Mouse (Mus musculus): ENCODE data around the gene Grin2c.

Gene Grin2c

GRCm38 (mm10) chr11:115229021-115229930 is 37.8 kb downstream of the Grin2c start:
- no peak for DNase-seq

DNA sequence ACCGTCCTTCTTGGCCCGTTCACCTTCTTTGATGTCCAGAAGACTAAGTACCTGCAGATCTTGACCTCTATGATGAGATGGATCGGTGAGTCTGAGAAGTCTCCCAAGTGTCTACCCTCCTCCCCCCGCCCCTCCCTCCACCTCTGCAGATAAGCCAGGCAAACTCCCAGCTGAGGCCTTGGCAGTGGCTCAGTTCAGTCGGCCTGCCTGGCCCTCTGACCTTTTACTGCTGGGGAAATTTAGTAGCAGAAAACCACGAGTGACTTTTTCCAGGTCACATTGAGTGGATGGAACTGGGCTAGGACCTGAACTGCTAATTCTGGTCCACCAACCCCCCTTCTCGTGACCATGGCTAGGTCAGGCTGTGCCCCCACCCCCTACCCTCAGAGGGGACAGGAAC is 38.6 kb downstream of the Grin2c start:
- no peak for DNase-seq

DNA sequence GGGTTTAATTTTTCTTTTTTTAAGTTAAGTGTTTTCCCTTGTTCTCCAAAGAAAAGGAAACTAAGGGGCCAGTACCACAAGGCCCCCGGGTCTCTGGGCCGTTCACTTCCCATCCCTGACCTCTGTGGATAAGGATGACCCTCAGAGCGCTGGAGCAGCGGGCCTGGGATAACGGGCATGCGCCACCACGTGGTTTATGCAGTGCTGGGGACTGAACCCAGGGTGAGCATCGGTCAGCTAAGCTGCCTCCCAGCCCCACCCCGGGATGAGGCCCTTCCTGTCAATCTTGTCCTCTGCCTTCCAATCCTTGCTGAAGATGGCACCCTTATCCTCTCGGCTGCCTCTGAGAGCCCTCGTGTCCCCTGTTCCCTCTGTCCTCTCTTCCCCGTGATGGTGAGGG is 39.4 kb downstream of the Grin2c start:
- no peak for DNase-seq

GRCm38 (mm10) chr11:115226811-115227491 is 40.1 kb downstream of the Grin2c start:
- DNase-seq: no peak

DNA sequence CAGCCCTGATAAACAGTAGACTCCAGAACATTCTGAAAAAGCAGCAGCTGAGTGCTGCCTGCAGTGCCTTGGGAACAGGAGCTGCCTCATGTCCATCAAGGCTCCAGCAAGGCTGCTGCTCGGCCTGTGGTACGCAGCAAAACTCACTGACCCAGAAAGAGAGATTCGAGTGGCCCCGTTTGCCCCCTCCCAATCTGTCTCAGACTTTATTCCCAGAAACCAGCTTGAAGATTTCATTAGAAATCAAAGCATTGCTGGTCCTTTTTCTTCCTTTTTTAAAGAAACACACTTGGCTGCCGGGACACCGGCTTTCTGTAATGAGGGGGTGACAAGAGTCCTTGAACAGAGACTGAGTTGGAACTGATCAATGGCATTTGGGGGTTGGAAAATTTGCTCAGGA is 41.7 kb downstream of the Grin2c start:
- no peak for DNase-seq

DNA sequence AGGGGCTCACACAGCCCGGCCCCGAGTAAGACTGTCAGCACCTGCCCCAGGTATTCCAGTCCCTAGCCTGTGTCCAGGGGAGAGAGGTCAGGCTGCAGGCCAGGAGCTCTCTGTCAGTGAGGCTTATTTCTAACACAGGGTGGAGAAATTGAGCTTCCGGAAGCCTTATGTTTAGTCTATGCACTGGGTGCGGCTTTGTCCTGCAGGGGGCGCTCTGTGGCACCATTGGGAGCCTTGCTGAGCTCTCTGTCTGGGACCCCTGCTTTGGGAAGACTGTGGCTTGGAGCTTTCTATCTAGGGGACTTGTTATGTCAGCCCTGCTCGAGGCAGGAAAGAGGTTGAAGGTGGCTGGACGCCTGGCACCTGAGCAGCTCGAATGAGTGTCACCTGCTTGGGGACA is 42.2 kb downstream of the Grin2c start:
- peak; percentile 83 for DNase-seq

GRCm38 (mm10) chr11:115223877-115224276 is 43.2 kb downstream of the Grin2c start:
- DNase-seq: no peak

- no peak for DNase-seq
These were observed 43.6 kb downstream of the Grin2c start for GRCm38 (mm10) chr11:115223451-115223850.

DNA sequence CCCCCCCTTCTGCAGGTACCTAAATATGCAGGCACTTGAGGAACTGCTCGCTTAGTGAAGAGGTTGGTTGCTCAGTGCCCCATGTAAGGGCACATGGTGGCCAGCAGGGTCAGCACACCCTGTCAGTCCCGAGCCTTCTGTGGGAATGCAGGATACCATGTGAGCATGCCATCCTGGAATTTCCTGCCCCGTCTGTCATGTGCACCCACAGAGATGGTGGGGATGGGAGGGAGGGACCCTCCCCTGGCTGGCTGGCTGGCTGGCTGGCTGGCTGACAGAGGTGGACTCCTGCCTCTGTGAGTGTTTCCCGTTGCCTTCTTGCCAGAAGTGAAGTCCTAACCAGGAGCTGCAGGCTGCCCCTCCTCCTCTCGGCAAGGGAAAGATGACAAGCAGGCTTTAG is 44.5 kb downstream of the Grin2c start:
- no peak for DNase-seq

- DNase-seq: peak; percentile 30
These were observed 45.0 kb downstream of the Grin2c start for GRCm38 (mm10) chr11:115222077-115222476.

- no peak for DNase-seq
These were observed 47.4 kb downstream of the Grin2c start for GRCm38 (mm10) chr11:115219685-115220084.

GRCm38 (mm10) chr11:115219263-115219662 is 47.8 kb downstream of the Grin2c start:
- no peak for DNase-seq

DNA sequence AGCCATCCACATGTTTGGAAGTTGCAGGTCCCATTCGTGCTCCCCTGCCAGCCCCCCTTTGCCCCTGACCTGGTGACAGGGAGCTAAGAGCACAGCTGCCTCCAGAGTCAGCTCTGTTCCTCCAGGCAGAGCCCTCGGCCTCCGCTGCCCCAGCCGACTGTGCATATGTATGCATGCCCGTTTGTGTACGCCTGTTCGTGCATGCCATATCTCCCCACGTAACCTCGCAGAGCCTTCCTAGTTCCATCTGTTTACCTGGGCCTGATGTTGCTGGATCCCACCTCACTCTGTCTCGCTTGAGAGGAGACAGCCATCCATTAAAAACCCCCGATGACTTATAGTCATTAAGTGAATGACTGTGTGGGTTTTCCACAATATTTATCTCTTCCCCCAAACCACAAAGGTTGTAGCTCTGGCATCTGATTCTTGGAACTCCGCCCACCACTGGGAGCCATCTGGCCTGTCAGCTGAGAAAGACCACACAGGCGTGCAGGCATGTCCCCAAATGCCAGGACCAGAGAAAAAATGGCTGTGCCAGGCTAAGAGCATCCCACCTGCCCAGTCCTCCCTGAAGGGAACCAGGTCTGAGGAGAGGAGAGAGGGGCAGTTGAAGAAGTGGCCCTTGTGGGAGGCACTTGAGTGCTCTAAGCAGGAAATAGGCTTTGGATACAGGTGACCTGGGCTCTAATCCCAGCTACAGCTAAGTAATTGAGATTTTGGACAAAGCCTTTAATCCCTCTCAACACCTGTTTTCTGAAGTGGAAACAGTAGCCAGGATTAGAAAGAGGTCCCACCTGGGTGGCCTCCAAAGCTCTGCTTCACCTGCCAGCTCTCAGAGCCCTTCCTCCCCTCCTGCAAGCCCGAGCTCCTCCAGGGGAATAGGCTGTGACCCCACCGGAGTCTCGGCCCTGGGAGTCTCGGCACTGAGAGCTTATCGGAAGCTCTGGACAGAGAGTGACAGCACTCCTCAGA is 49.3 kb downstream of the Grin2c start:
- DNase-seq: no peak

GRCm38 (mm10) chr11:115215123-115215522 is 51.9 kb downstream of the Grin2c start:
- DNase-seq: no peak

DNA sequence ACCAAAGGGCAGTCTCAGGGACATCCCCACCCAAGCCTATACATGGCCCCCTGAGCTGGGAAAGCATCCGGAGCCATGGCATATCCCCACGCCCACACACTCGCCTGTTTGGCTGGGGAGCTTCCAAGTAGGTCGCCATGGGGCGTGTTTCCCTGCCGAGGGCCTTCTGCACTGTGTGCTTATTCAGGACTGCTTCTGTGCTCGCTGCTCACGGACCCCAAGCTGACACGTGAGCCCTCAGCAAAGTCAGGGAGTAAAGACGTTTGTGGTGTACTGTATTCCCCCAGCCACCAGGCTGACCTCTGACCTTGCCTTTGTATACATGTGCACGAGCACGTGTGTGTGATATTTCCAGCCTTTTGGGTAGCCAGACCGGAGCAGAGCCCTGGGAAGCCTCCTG is 54.9 kb downstream of the Grin2c start:
- DNase-seq: no peak

- no peak for DNase-seq
These were observed 57.1 kb downstream of the Grin2c start for GRCm38 (mm10) chr11:115209958-115210357.

GRCm38 (mm10) chr11:115208776-115209732 is 58.0 kb downstream of the Grin2c start:
- DNase-seq: no peak

DNA sequence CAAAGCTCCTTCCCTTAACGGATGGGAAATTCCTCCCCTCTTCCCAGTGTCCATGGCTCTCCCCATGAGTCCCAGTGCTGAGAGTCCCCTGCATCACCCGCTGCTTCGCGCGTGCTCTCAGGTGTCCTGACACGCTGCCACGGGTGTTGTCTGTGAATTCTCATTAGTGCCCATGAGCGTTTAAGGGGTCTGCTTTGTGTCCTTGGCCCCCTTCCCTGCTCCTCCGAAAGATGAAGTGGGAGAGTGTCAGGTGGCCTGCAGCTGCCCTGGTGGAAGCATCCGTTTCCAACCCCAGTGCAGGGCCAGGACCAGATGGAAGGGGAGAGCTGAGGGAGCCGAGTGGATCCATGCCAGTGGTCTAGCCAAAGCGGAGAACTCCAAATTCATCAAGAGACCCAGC is 58.9 kb downstream of the Grin2c start:
- no peak for DNase-seq

DNA sequence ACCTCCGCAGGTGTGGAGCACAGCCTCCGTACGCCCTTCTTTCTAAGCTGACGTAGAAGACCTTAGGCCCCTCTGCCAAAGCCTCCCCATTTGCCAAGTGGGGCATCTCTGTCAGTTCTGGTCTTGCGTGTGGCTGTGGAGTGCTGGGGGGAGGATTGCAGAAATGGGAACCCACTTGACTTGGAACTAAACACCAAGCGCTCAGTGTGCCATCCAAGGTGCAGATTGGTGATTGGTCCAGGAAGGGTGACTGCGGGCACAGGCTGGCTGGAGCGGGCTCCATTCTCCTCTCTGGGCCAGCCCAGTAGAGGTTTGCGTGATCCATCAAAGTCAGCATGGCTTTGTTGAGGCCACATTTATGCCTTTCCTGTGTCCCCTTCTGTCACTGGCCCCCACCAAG is 64.3 kb downstream of the Grin2c start:
- DNase-seq: no peak

GRCm38 (mm10) chr11:115202316-115202715 is 64.7 kb downstream of the Grin2c start:
- DNase-seq: peak; percentile 86

DNA sequence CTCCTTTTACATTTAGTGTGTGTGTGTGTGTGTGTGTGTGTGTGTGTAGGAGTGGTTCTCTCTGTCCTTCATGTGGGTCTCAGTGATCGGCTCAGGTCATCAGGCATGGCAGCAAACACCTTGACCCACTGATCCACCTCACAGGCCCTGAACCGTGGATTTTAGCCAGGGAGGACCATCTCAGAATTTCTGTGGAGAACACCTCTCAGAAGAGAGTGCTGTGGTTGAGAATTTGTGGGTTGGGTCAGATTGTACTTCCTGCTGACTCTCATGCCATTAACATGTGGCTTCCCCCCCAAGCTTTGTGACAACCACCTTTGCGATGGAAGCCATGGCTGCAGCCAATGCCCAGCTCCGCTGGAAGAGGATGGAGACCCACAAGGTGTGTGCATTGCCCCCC is 66.5 kb downstream of the Grin2c start:
- DNase-seq: no peak

Data from right cerebral cortex, postnatal 4 days (tissue).